Mouse (Mus musculus): ENCODE data around the gene Egfr. TPM values are rescaled to one million over a fixed set of nuclear protein-coding genes. Genes with fewer than 3 reads are reported as not detected.

The Egfr gene
- total and polyA plus RNA-seq, 3 experiments: 0.26 TPM; not detected in 2

DNA sequence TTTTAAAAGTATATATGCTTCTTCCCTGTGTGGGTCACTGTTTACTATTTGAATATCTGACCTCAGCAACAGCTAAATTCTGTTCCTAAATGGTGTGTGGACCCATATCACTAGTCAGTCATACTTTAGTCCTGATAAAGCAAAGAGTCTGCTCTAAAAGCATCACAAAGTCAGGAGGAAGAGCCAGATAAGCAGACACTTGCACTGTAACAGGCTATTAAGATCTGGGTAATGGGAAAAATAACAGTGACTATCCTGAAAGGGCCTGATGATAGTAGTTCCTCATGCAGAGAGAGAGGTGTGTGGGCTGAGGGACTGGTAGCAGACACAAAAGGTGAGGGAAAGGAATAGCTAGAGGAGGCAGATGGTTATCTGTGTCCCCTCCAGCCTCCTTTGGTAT is 61.3 kb downstream of the Egfr start:
- Histone ChIP-seq H3K36me3 (replicated peaks in 1 of 2; ENCODE audit: control insufficient read depth in 1 of 2, insufficient read depth in 1 of 2, low read length in 1 of 2) (no peaks in the 10 kb centered on the region), H3K27me3 (replicated peaks) (no peaks in the 10 kb centered on the region), H3K9ac (ENCODE audit: insufficient read depth, low read depth) (no peak overlapping the region), H3K27ac (ENCODE audit: insufficient read depth, low read depth) (no peak overlapping the region), H3K4me3 (replicated peaks in 1 of 3; ENCODE audit: low read depth in 2 of 3, low read length in 2 of 3, poor library complexity in 1 of 3) (no peak overlapping the region), H3K4me1 (ENCODE audit: control insufficient read depth in 1 of 2, insufficient read depth in 2 of 2) (no peaks in the 10 kb centered on the region), H3K79me2 (replicated peaks; ENCODE audit: control insufficient read depth, extremely low read depth, insufficient read depth, poor library complexity, severe bottlenecking) (no peaks in the 10 kb centered on the region), H3K4me2 (ENCODE audit: insufficient read depth, low read depth, poor library complexity, severe bottlenecking) (no peak overlapping the region), H3K9me3 (replicated peaks; ENCODE audit: low read length) (no peaks in the 10 kb centered on the region)
- TF ChIP-seq EP300 (IDR thresholded peaks at IDR 0.05; ENCODE audit: low read length): no peak
- no peak for TF ChIP-seq USF1 (IDR thresholded peaks at IDR 0.05; ENCODE audit: low read depth, low read length)
- no peak for TF ChIP-seq CHD2 (IDR thresholded peaks at IDR 0.05; ENCODE audit: low read length)
- no peak for TF ChIP-seq CHD1 (IDR thresholded peaks at IDR 0.05; ENCODE audit: low read depth, low read length)
- no peak for TF ChIP-seq GABPA (IDR thresholded peaks at IDR 0.05; ENCODE audit: insufficient replicate concordance, low read depth, low read length)
- TF ChIP-seq ZNF384 (IDR thresholded peaks at IDR 0.05; ENCODE audit: low read depth, low read length): no peak
- TF ChIP-seq POLR2AphosphoS2 (IDR thresholded peaks at IDR 0.05; ENCODE audit: low read depth, low read length): no peak
- TF ChIP-seq ZMIZ1 (IDR thresholded peaks at IDR 0.05; ENCODE audit: low read depth, low read length): no peak
- TF ChIP-seq KAT2A (IDR thresholded peaks at IDR 0.05; ENCODE audit: insufficient replicate concordance, low read length): no peak
- no peak for TF ChIP-seq ETS1 (conservative IDR thresholded peaks at IDR 0.05; ENCODE audit: low read depth, low read length)
- no peak for TF ChIP-seq BHLHE40 (IDR thresholded peaks at IDR 0.05; ENCODE audit: low read depth, low read length)
- TF ChIP-seq TBP (conservative IDR thresholded peaks at IDR 0.05; ENCODE audit: low read depth, low read length): no peak
- no peak for TF ChIP-seq MYC (IDR thresholded peaks at IDR 0.05; ENCODE audit: low read depth, low read length)
- no peak for TF ChIP-seq ELF1 (IDR thresholded peaks at IDR 0.05; ENCODE audit: low read depth, low read length)
- no peak for TF ChIP-seq E2F4 (IDR thresholded peaks at IDR 0.05; ENCODE audit: insufficient replicate concordance, low read depth, low read length)
- TF ChIP-seq CTCF (conservative IDR thresholded peaks at IDR 0.05 in 1 of 2, IDR thresholded peaks at IDR 0.05 in 1 of 2; ENCODE audit: low read depth in 2 of 2, low read length in 2 of 2): no peak
- no peak for TF ChIP-seq POLR2A (IDR thresholded peaks at IDR 0.05; ENCODE audit: low read depth, low read length)
- no peak for TF ChIP-seq ZKSCAN1 (IDR thresholded peaks at IDR 0.05; ENCODE audit: borderline replicate concordance, low read depth, low read length)
- no peak for TF ChIP-seq MEF2A (IDR thresholded peaks at IDR 0.05; ENCODE audit: borderline replicate concordance, low read depth, low read length)
- no peak for TF ChIP-seq IRF4 (IDR thresholded peaks at IDR 0.05; ENCODE audit: low read depth, low read length)
- in situ Hi-C loops (cut with MboI; ENCODE audit: low pct_ligation_motif_present, low pct_unique_long_range_greater_than_20kb, low sequenced_read_pairs) (no loop called here), dilution Hi-C loops (cut with MboI; ENCODE audit: extremely low pct_ligation_motif_present, extremely low pct_unique_long_range_greater_than_20kb, low sequenced_read_pairs) (no loop called here)
- no peak for DNase-seq (ENCODE audit: extremely low read depth)

DNA sequence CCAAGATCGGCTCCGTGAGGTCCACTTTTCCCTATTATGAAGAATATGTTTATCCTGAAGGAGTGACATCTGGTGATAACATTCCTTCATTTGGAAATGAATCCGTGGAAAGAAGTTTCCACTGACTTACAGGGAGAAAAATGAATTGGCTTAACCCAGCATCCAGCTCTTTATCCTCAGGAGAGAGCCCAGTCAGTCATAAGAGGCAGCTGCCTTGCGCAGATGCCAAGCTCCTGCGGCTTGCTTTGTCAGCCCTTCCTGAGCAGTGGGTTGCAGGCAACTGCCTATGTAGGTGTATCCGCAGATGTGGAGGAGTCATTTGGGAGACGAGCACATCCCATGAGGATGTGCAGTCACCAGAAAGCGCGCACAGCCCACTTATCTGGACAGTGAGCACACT is 64.4 kb downstream of the Egfr start:
- Histone ChIP-seq H3K9ac (ENCODE audit: insufficient read depth, low read depth) (no peak overlapping the region), H3K79me2 (replicated peaks; ENCODE audit: control insufficient read depth, extremely low read depth, insufficient read depth, poor library complexity, severe bottlenecking) (no peaks in the 10 kb centered on the region), H3K4me3 (replicated peaks in 1 of 3; ENCODE audit: low read depth in 2 of 3, low read length in 2 of 3, poor library complexity in 1 of 3) (no peak overlapping the region), H3K9me3 (replicated peaks; ENCODE audit: low read length) (no peaks in the 10 kb centered on the region), H3K36me3 (replicated peaks in 1 of 2; ENCODE audit: control insufficient read depth in 1 of 2, insufficient read depth in 1 of 2, low read length in 1 of 2) (no peaks in the 10 kb centered on the region), H3K27me3 (replicated peaks) (no peaks in the 10 kb centered on the region), H3K4me2 (ENCODE audit: insufficient read depth, low read depth, poor library complexity, severe bottlenecking) (no peak overlapping the region), H3K4me1 (ENCODE audit: control insufficient read depth in 1 of 2, insufficient read depth in 2 of 2) (no peaks in the 10 kb centered on the region), H3K27ac (ENCODE audit: insufficient read depth, low read depth) (no peak overlapping the region)
- dilution Hi-C loops (cut with MboI; ENCODE audit: extremely low pct_ligation_motif_present, extremely low pct_unique_long_range_greater_than_20kb, low sequenced_read_pairs) (no loop called here), in situ Hi-C loops (cut with MboI; ENCODE audit: low pct_ligation_motif_present, low pct_unique_long_range_greater_than_20kb, low sequenced_read_pairs) (no loop called here)
- TF ChIP-seq CTCF (conservative IDR thresholded peaks at IDR 0.05 in 1 of 2, IDR thresholded peaks at IDR 0.05 in 1 of 2; ENCODE audit: low read depth in 2 of 2, low read length in 2 of 2) (no peak), IRF4 (IDR thresholded peaks at IDR 0.05; ENCODE audit: low read depth, low read length) (no peak), USF1 (IDR thresholded peaks at IDR 0.05; ENCODE audit: low read depth, low read length) (no peak)
- no peak for DNase-seq (ENCODE audit: extremely low read depth)

Measured in CH12.LX (cell line).